Mouse (Mus musculus) small intestine, adult 2 months (tissue): ENCODE results near the gene Mxi1. TPM values are rescaled to one million over a fixed set of nuclear protein-coding genes. Genes with fewer than 3 reads are reported as not detected.

ENCODE experiments used
- H3K27ac ChIP-seq: fragments of 200-500 bp; 2 replicates; pipeline ENCODE4 v1.5.1; 2012; ENCODE audit warnings: low read depth, low read length, control low read depth, inconsistent platforms; ENCODE audit not compliant: insufficient read depth
- H3K27me3 ChIP-seq: fragments of 200-500 bp; 2 replicates; pipeline ENCODE4 v1.6.1; 2012; ENCODE audit warnings: mild to moderate bottlenecking, moderate library complexity, low read length, inconsistent platforms; ENCODE audit not compliant: control insufficient read depth, insufficient read depth
- H3K36me3 ChIP-seq: fragments of 200-500 bp; 2 replicates; pipeline ENCODE4 v1.6.1; 2012; ENCODE audit warnings: mild to moderate bottlenecking, low read length, control low read depth, inconsistent platforms; ENCODE audit not compliant: control insufficient read depth, insufficient read depth
- H3K4me1 ChIP-seq: fragments of 200-500 bp; 2 replicates; pipeline ENCODE4 v1.6.1; 2012; ENCODE audit warnings: low read length, inconsistent platforms, mixed read lengths; ENCODE audit not compliant: control insufficient read depth, insufficient read depth, insufficient read length
- H3K4me3 ChIP-seq: fragments of 200-500 bp; 2 replicates; pipeline ENCODE4 v1.5.1; 2012; ENCODE audit warnings: low read depth, mild to moderate bottlenecking, control low read depth, inconsistent platforms, low read length, moderate library complexity
- CTCF ChIP-seq: fragments of 200-500 bp; IDR thresholded peaks from 2 replicates; pipeline ENCODE4 v1.5.1; 2012; ENCODE audit warnings: low read depth, mild to moderate bottlenecking, control low read depth, inconsistent platforms, low read length, moderate library complexity, mixed read lengths; ENCODE audit not compliant: insufficient replicate concordance, insufficient read length; ENCODE audit errors: extremely low read depth
- POLR2A ChIP-seq: fragments of 200-500 bp; IDR thresholded peaks from 2 replicates; pipeline ENCODE4 v1.6.1; 2012; ENCODE audit warnings: low read depth, mild to moderate bottlenecking, control low read depth, inconsistent platforms, low read length, moderate library complexity
- WGBS: fragments of 180-500 bp; shearing (Covaris S2); methylation state at CpG from one replicate; pipeline ENCODE4 v1.1.7; 2018; 5-methylcytosine and 5-hydroxymethylcytosine counted together
- polyA plus RNA-seq: library from polyadenylated mRNA; depleted of rRNA; stranded (reverse); fragments of >200 nt; gene quantifications from 2 replicates; pipeline ENCODE4 v1.2.3, GENCODE M21; 2012

Gene Mxi1
- polyA plus RNA-seq, 1 experiment: 66.0 TPM

GRCm38 (mm10) chr19:53340423-53340822, 30.1 kb downstream of the Mxi1 start:
- H3K4me1 ChIP-seq: no peaks in the 10 kb centered on the region
- 18% methylated on average over 6 of the region's 6 CpGs for WGBS

GRCm38 (mm10) chr19:53343174-53343881, 33.0 kb downstream of the Mxi1 start:
- peaks cover 8% of the 10 kb centered on the region for H3K36me3 ChIP-seq
- 71% methylated on average over 13 of the region's 13 CpGs for WGBS
- H3K27ac ChIP-seq: no peak overlapping the region
- H3K27me3 ChIP-seq: no peaks in the 10 kb centered on the region
- TF ChIP-seq POLR2A: no peak
- TF ChIP-seq CTCF: no peak
- H3K4me1 ChIP-seq: no peaks in the 10 kb centered on the region
- H3K4me3 ChIP-seq: no peak overlapping the region

More at GRCm38 (mm10) chr19:53340423-53340822, 30.1 kb downstream of the Mxi1 start:
- H3K36me3 ChIP-seq: peaks cover 16% of the 10 kb centered on the region
- TF ChIP-seq POLR2A: no peak
- no peak for TF ChIP-seq CTCF
- H3K27me3 ChIP-seq: no peaks in the 10 kb centered on the region
- no peak overlapping the region for H3K4me3 ChIP-seq
- H3K27ac ChIP-seq: no peak overlapping the region

GRCm38 (mm10) chr19:53344062-53344461, 33.7 kb downstream of the Mxi1 start:
- Histone ChIP-seq H3K4me3 (no peak overlapping the region), H3K27ac (no peak overlapping the region), H3K27me3 (no peaks in the 10 kb centered on the region), H3K4me1 (no peaks in the 10 kb centered on the region), H3K36me3 (peaks cover 6% of the 10 kb centered on the region)
- WGBS: 87% methylated on average over 16 of the region's 16 CpGs
- TF ChIP-seq CTCF: no peak
- TF ChIP-seq POLR2A: no peak

- H3K4me3 ChIP-seq: no peak overlapping the region
- no peak for TF ChIP-seq CTCF
- no peak for TF ChIP-seq POLR2A
- 87% methylated on average over 14 of the region's 14 CpGs for WGBS
- no peaks in the 10 kb centered on the region for H3K4me1 ChIP-seq
- H3K27me3 ChIP-seq: no peaks in the 10 kb centered on the region
- no peak overlapping the region for H3K27ac ChIP-seq
- H3K36me3 ChIP-seq: peaks cover 7% of the 10 kb centered on the region
Measured at GRCm38 (mm10) chr19:53345766-53346165, 35.4 kb downstream of the Mxi1 start.

GRCm38 (mm10) chr19:53353864-53354263, 43.5 kb downstream of the Mxi1 start:
- Histone ChIP-seq H3K4me3 (no peak overlapping the region), H3K27me3 (no peaks in the 10 kb centered on the region), H3K36me3 (peaks cover 6% of the 10 kb centered on the region), H3K4me1 (no peaks in the 10 kb centered on the region; the same call in 1 of the 2 replicates), H3K27ac (no peak overlapping the region)
- TF ChIP-seq CTCF (no peak), POLR2A (no peak)
- WGBS: 94% methylated on average over 7 of the region's 7 CpGs

- Histone ChIP-seq H3K4me1 (no peaks in the 10 kb centered on the region; the same call in 1 of the 2 replicates), H3K4me3 (no peak overlapping the region), H3K27ac (no peak overlapping the region), H3K36me3 (peaks cover 6% of the 10 kb centered on the region), H3K27me3 (no peaks in the 10 kb centered on the region)
- TF ChIP-seq CTCF (no peak), POLR2A (no peak)
- 90% methylated on average over 7 of the region's 7 CpGs for WGBS
Measured at GRCm38 (mm10) chr19:53354271-53355000, 44.1 kb downstream of the Mxi1 start.

- 90% methylated on average over 16 of the region's 16 CpGs for WGBS
- H3K36me3 ChIP-seq: peaks cover 6% of the 10 kb centered on the region
- TF ChIP-seq CTCF: no peak
- TF ChIP-seq POLR2A: no peak
- no peak overlapping the region for H3K4me3 ChIP-seq
- peaks cover 2% of the 10 kb centered on the region; the same call in 1 of the 2 replicates for H3K4me1 ChIP-seq
- no peaks in the 10 kb centered on the region for H3K27me3 ChIP-seq
- no peak overlapping the region for H3K27ac ChIP-seq
Measured at GRCm38 (mm10) chr19:53355065-53355464, 44.7 kb downstream of the Mxi1 start.
